Mouse (Mus musculus) bone marrow, adult 2 months (tissue): ENCODE results near the gene Ntrk3.

ENCODE experiments used
- CTCF ChIP-seq: fragments of 200-500 bp; IDR thresholded peaks from 2 replicates; pipeline ENCODE4 v1.5.1; 2011; ENCODE audit warnings: low read length, control low read depth; ENCODE audit not compliant: control insufficient read depth, insufficient read depth
- POLR2A ChIP-seq: fragments of 200-500 bp; IDR thresholded peaks from 2 replicates; pipeline ENCODE4 v1.6.1; 2011; ENCODE audit warnings: low read depth, mild to moderate bottlenecking, control low read depth, low read length, borderline replicate concordance; ENCODE audit not compliant: control insufficient read depth

- no peak for TF ChIP-seq CTCF
- TF ChIP-seq POLR2A, result no peak
These were observed 516.1 kb downstream of the Ntrk3 start for GRCm38 (mm10) chr7:78221668-78222067.
